Mouse (Mus musculus) T-cell, adult 2 months (primary cell): ENCODE results near the gene Speer1.
"Not testable (repeated sequence)": the region's sequence is repeated elsewhere in the genome, so short reads cannot be mapped to it uniquely, and the experiment has no call there.

Experiments used
- DNase-seq: peaks from one replicate; pipeline ENCODE4 v3.0.0; 2022; ENCODE audit warnings: low spot score

The Speer1 gene

GRCm38 (mm10) chr5:11341216-11341615, at the start of gene Speer1:
TSS of gene Speer1 (plus strand) at chr5:11341516.
- not testable (repeated sequence) for DNase-seq
